Mouse (Mus musculus): ENCODE measurements around the gene Chn1. TPM values are rescaled to one million over a fixed set of nuclear protein-coding genes. Genes with fewer than 3 reads are reported as not detected.
"Not testable (repeated sequence)": the region's sequence is repeated elsewhere in the genome, so short reads cannot be mapped to it uniquely, and the experiment has no call there.

The Chn1 gene
- 10 to 100 TPM; 12.5 to 14.3 TPM for total RNA-seq (2021)
- long read RNA-seq, experiment 1, full-length matches to known transcripts, result 10 of 15 reads
- long read RNA-seq, experiment 1, partial matches to known transcripts, result 0 of 15 reads
- long read RNA-seq, experiment 1, other reads (novel, unspliced or antisense), result 5 of 15 reads
- long read RNA-seq, experiment 2, full-length matches to known transcripts, result 2 of 4 reads
- long read RNA-seq, experiment 2, partial matches to known transcripts, result 0 of 4 reads
- long read RNA-seq, experiment 2, other reads (novel, unspliced or antisense), result 2 of 4 reads

DNA sequence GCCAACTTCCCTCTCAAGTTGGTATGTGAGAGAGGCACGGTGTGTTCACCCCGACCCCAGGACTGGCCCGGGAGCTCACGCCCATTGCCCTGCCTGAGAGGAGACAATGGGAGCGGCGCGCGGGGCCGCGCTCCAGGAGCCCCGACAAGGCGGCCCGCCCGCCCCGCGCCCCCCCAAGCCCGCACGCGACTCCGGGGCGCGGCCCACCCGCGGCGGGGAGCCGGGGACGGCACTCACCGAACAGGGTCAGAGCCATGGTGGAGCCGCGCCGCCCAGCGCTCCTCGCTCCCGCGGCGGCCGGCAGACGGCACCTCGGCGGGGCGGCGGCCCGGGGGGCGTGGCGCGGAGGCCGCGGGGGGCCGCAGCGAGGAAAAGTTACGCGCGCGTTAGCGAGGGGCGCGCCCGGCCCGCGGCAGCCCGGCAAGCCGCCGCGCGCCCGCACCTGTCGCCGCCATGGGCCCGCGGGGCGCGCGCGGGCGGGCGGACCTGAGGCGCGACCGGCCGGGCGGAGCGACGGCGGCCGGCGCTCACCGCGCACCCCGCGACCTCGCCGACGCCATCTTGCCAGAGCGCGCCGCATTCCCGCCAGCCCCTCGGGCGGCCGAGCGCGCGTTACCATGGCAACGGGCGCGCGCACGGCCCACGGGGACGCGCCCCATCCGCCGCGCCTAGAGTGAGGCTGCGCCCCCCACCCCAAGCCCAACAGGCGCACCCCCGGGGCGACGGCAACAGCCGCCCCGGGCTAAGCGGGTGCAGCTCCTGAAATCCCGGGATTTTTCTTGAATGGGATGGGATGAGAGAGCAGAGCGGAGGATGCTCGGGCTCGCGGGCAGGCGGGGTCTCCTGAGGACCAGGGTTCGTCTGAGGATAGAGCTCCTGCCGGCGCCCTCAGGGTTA lies at the start of gene Chn1:
Gene Chn1 (minus strand): TSS at position 561 of the 897 bp plus-strand sequence.
- peak; percentile 72 to 78 for DNase-seq

DNA sequence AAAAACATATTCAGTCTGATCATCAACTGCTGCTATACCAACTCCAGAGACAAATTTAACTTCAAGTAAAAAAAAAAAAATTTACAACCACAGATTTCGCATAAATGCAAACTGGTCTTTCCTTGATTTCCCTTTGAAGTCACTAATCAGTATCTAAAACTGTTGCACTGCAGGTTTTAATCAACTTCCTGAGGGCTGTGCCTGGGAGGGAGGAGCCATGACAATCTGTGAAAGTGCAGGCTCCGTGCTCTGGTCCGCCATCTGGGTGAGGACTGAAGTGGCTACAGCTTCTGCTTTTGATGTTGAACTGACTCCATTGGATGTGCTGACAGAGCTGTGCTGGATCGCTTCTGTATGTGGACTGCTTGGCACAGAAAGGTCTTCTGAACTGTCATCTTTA lies 43.6 kb upstream of the Chn1 start:
- DNase-seq, result no peak

DNA sequence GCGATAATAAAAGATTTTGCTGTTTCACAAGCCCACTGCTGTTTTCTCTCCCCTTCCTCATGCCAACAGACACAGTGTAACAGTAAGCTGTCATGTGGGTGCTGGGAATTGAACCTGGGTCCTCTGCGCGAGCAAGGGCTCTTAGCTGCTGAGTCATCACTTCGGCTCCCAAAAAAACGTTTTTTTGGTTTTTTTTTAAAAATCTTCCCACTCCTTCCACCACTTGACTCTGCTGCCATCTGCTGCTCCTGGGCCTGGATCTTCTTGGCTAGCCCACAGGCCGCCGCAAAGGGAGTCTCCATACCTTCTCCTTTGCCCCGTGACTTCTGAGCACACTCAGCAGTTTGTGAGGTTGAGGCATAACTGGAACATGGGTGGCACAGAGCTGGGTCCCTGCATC lies 32.5 kb upstream of the Chn1 start:
- no peak for DNase-seq

DNA sequence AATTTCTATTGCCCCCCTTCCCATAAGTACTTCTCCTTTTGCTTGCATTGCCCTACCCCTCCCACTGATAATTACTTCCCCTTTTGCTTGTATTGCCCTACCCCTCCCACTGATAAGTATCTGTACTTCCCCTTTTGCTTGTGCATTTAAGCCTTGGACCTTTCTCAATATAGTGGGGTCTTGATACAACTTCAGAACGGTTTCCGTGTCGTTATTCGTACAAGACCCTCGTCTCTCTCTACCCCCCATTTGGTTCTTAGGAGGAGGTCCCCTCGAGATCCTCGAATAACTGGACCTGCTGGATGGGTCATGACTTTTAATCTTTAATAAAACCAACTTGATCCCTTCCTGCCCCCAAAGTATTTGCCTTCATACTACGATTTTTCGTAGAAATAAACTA lies 25.0 kb upstream of the Chn1 start:
- DNase-seq, result not testable (repeated sequence)

DNA sequence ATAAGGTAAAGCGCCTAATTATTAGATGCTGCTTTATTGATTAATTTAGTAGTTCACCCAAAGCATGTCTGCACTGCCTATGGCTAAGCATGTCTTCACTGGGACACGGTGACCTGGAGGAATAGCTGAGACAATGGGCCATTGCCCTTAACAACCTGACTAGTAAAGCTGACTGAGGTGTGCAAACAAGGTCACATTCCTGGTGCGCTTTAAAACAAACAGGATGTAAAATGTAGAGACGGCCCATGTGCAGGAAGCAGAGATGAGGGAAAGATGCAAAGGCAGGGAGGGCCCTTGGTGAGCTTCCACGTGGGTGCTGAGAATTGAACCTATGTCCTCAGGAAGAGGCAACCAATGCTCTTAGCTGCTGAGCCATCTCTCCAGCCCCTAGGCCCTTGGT lies 23.6 kb upstream of the Chn1 start:
- DNase-seq, result no peak

DNA sequence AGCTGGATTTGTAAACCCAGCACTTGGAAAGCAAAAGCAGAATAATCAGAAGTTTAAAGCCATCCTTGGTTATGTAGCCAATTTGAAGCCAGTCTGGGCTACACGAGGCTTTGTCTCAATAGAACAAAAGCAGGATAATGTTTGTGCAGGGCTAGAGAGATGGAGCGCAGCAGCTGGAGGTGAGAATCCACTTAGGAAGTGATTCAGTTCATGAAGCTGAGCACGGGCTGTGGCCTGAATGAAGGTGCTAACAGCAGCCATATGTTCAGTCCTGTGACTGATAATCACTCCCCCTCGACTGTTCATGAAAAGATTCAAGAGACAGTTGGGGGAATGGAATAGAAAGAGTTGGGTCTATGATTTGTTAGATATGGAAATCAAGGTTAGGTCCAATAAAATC lies 23.0 kb upstream of the Chn1 start:
- DNase-seq, result no peak

DNA sequence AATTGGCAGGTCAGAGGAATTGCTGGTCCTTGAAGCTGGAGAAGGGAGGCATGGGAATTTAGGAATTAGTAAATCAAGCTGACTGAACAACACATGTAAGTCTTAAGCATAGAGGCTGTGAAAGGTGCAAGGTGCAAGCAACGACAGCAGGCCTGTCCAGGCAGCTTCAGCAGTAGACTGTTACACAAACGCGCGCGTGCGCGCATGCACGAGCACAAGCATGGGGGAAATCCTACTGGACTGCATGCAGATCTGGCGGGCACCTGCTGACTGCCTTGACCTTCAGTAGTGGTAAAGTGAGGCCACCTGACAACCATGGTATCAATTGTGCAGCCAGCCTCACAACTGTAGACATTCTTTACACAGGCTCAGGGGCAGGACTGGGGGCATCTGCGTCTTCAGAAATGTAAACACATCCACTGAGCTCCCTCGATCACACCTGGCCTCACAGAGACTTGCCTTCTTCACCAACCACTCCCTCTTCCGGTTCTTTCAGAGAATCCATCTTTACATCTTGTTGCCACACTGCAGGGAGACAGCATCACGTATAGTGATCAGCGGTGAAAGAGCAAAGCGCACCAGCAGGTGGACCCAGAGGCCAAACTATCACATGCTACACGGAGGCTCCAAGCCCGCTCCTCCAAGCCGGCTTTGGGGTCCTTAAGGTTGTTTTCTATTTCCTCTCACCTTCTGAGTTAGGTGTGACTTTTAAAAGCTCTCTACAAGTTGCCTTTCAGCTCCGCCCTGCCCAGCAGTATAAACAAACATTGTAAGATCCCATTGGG lies 16.9 kb upstream of the Chn1 start:
- peak in 1 of 2 experiments; percentile 2 for DNase-seq

DNA sequence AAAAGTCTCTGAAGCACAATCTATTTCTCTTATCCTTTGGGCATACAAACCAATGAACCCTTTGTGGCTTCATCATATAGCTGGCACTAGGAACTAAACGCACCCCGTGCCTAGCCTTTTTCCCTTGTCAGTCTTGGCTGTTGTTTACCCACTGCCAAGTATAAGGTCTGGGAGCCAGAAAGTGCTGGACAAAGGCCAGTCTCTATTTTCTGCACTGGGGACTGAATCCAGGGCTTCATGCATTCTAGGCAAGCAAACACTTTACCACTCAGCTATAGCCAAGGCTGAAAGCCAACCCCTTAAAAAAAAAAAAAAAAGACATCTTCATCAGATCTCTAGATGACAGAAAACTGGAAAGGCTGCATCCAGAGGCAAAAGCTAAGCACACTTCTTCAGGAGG lies 15.2 kb upstream of the Chn1 start:
- peak in 1 of 2 experiments; percentile 7 for DNase-seq

DNA sequence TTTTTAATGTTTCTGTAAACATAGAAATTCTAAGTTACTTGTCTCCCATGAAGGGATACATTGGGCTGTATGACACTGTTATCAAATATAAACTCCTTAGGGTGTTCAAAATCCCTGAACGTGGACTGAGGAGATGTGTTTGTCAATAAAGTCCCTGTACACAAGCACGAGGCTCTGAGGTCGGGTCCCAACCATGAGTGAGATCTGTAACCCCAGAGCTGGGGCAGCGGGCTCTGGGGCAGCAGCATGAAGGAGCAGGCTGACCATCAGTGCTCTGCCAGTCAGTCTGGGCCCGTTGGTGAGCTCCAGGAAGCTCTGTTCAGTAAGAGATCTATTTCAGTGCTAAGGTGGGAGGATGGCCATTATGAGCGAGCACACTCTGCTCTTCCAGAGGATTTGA lies 13.2 kb upstream of the Chn1 start:
- no peak for DNase-seq

DNA sequence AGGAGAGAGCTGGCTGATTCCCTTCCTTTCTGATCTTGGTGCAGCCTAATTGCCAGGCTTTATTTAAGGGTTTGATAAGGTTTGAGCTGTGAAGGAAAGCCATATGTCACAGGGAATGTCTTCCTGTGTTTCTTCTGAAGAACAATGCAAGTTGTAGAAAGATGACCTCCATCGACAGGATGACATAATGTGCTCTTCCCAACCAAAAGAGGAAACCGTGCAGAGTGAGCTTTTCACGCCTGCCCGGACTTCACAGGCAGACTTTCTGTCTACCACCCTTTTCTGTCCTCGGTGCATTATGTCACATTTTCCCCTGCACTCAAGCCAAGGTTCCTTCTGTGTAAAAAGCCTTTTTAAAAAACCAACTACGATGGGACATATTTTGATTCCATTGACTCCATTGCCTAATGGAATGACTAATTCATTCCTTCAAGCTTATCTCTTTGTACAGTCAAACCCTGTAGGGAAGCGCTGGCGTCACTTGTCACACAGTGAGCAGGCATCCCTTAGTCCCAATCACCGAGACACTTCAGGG lies 7.3 kb upstream of the Chn1 start:
- no peak for DNase-seq

DNA sequence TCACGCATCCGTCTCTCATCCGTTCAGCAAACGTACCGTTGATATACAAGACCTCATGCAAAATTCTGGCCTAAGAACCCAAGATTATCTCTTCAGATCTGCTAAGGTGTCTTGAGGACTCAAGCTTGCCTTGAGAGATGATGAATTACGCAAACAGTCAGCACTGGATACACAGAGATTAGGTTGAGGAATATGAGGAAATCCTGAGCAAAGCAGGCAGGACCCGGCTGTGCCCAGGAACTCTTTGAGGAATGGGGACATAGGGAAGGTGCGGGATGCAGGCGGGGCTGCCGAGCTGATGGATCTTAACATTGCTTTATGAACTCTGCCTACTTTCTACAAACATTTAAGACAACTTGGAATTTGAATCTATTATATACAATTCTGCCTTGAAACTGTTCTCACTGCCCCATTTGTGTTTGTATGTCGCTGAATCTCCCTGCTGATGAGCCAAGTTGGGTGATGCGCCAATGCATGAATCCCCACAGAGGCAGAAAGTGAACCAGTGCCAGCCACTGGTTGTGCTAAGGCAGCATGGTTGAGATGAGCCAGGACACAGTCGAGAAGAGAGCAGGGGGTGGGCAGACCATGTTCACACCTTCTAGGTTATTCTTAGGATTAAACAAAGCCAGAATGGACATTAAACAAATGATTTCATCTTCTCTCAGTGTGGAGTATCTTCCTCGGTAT lies 5.3 kb upstream of the Chn1 start:
- DNase-seq, result no peak

DNA sequence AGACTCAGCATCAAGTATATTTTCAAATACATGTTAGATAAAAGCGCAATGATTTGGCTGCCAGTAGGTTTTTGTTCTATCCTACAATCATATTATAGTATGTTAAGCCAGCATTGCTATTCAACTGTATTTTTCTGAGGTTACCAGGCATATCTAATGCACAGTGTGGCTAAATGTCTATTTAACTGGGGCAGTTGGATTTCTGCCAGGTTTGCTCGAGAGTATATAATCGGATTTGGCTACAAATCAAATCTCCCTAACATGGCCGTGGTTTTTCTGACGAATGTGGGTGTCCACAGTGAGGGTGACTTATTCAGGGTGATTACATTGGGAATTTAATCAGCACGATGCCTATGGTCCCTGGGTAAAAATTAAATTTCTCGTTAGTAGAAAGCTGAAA lies 4.7 kb upstream of the Chn1 start:
- no peak for DNase-seq

DNA sequence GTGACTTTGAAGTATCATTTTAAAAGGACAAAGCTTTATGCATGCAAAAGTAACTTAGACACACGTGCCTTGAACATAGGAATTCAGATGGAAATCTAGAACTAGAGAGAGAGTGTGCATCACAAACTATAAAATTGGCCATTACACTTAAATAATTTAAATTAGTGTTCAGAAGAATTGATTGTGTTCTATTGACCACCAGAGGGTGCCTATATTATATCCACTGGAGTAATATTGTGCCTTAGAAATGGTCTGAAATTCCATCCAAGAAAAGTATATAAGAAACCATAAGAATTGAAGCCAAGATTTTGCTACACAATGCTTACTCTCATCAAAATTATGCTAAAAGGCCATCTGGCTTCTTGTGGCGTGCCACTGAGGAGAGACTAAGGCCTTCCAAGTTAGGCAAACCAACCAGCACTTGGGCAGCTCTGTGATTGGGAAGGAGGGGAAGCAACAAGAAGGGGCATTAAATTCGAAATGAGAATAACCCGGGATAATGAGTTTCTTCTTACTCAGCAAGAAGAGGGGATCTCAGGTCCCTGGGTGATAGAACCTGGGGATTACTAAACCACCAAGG lies 4.0 kb upstream of the Chn1 start:
- DNase-seq, result no peak

DNA sequence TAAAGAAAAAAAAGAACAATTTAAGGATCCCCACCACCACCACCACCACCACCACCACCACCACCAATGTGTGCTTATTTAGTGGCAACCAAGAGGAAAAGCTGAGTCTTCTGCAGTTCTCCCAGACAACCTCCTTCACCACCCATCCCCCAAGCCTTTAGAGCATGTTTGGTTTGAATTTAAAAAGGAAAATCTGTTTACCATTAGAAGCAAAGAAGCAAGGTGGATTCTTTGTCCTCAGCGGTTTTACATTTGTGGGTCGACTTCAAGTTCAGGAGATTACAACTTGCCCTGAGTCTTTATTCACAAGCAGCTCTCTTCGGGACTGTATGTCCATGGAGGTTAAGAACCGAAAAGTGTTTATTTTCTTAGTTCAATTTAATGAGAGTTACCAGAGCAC lies 1.8 kb upstream of the Chn1 start:
- no peak for DNase-seq

DNA sequence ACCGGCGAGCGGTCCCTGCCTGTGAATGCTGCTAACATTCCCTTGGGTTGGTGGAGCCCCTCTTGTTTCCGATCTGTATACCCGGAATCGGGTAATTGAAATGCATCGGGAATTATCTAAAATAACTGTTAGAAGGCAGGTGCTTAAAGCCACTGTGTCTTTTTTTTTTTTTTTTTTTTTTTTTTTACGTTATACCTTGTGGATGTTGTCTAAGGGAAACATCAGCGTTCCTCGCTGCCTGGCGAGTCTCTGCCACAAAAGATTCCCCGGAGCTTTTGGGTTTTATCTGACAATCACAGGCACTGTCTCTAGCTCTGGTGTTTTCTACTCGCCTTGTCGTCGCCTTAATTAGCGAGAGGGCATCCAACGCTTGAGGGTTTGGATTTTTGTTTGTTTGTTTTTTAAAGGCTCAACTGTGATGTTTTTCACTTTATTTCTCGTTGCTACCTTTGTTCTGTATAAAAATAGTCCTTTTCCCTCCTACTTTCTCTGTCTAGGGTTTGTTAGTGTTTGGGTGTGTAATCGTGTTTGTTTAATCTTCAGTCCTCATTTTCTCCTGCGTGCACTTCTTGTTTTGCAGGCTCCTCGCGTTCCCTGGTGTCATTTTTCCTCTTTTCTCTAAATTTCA lies 651 bp upstream of the Chn1 start:
- DNase-seq, result peak in 1 of 2 experiments; percentile 4

DNA sequence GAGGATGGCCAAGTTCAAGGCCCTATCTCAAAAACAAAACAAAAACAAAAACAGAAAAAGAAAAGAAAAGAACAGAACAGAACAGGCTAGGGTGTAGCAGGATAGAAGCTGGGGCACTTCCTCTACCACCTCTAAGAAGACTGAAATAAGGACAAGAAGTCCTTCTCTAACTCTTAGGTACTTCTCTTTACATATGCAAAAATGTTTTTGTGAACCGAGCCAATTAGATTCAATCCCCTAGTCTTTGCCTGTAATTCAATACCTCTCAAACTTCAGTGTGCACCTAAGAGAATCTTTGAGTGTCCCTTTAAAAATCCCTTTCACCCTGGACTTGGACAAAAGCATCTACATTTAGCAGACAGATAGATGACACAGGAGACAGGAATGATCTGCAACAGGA lies 2.2 kb downstream of the Chn1 start:
- no peak for DNase-seq

DNA sequence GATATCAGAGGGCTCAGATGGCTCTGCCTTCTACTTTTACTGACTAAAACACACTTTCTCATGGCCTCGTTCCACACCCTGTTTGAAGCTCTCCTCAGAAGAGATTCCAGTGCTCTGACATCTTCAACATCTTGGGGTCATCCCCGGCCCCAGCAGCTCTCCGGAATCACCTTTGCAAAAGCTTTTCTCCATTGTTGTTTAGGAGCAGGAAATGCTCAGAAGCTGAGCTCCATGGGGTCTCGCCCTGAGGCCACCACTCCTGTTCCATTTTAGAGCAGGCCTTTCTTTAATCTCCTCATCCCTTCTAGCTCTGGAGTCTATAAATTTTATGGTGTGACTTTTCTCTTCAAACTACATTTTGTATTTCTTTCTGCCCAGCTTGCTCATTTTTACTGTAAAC lies 6.5 kb downstream of the Chn1 start:
- DNase-seq, result no peak

DNA sequence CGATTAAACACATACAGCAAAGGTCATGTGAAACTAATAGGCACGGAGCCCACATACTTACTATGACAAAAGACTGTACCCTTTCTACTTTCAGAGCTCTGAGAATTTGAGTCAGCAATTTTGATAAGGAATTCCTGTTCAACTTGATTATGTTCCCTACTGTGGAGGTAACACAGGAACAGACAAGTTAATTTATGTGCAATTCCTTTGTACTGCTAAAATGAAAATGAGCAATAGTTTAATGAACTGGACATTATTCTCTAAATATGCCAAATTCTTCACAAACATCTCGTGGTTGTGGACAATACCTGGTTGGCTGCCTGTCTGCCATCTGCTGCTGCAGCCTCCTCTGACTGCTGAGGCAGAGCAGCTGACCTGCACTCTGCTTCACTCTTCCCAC lies 11.6 kb downstream of the Chn1 start:
- DNase-seq, result no peak

DNA sequence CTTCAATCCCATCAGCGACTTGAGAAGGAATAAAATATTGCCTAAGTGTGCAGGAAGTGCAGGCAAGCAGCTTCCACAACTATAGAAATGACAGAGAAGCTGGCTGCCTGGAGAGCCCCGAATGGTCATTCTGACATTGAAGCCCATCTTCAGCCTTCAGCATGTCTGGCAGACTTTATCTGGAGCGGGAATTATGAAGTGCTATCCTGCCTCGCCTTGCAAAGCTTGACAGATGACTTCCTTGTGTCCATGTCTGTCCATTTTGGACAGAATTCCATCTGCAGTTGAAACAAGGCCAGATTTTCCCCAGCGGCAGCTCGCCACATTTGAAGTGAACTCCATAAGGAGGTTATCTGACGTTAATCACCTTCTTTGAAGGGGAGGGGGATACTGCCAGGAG lies 15.2 kb downstream of the Chn1 start:
- DNase-seq, result no peak

DNA sequence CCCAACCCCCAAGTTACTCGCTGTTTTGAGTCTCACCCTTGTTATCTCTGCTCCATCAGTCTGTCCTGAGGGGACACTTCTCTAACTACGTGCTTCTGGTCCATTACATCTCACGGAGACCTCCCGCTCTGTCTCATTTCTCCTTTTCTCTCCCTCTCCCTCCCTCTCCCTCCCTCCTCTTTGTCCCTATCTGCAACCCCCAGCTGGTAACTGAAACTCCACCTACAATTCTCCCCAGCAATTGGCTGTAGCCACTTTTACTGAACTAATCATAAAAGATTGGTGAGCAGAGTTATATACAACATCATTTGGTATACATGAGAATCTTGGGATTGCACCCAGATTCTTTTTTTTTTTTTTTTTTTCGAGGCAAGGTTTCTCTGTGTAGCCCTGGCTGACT lies 16.1 kb downstream of the Chn1 start:
- DNase-seq, result no peak

DNA sequence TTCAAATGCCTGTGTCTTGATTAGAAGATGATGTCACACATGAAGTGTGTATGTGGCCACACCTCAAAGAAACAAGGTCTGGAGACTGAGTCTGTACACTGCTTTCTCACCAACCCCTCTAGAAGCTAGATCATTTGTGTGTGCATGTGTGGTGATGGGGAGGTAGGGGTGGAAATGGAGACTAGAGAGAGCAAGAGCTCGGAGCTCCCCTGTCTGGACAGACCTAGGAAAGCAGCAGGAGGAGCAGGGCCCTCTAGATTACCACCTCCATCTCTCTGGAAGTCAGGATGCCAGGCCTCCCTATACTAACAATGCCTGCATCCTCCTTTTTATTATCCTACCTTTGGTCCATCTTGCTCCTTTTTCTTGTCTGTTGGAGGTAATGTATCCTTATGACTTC lies 27.8 kb downstream of the Chn1 start:
- no peak for DNase-seq

Measured in adrenal gland, postnatal 36 days (tissue).